Mouse (Mus musculus) Muller cell, postnatal 12 days (primary cell): ENCODE data around the gene Zfp281.

Experiments used
- DNase-seq: peaks from one replicate; pipeline ENCODE4 v3.0.0-alpha.2; 2015; ENCODE audit errors: inconsistent ontology term

Gene Zfp281

DNA sequence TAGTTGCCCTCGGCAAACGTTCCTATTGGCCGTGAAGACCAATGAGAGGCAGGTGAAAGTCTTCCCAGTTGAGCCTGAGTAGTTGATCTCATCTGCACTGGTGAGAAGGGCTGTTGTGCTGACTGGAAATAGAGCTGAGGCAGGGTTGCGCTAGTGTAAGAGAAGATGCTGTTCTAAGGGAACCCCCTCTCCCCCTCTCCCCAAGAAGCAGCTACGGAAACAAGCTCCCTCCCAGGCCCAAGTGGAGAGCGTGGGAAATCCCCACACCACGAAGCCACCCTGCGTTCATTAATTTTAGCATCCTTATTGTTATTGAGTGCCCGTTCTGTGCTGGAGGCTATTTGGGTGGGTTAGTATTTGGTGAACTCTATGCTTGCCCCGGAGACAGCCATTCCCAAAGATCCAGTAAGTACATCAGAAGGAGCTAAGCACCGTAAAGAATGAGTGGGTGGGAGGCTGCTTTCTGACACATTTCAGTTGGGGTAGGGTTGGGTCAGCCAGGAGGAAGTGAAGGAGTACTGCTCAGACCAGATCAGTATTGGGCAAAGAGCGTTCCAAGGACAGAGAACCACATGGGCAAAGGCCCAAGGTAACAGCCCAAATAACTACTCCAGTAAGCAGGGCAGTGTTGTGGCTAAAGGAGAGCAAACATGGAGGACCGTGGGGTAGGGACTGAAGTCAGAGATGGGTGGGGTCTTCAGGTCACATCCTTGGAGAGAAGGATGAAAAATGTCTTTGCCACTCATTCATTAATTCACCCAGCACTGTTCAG lies 33.9 kb downstream of the Zfp281 start:
- no peak for DNase-seq

DNA sequence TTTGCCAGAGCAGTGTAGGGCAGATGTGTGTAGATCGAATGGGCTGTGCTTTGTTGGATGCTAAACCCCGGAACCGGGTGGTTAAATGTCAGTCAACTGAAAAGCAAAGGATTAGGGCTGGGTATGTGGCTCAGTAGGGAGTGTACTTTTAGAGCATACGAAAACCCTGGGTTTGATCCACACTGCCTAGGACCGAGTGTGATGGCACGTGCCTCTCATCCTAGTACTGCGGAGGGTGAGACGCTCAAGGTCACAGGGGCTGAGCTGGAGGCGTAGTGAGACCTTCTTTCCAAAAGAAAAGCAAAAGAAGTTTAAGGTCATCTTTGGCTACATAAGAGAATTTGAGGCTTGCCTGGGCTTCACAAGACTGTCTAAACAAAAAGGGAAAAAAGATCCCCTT lies 34.6 kb downstream of the Zfp281 start:
- DNase-seq, result no peak

DNA sequence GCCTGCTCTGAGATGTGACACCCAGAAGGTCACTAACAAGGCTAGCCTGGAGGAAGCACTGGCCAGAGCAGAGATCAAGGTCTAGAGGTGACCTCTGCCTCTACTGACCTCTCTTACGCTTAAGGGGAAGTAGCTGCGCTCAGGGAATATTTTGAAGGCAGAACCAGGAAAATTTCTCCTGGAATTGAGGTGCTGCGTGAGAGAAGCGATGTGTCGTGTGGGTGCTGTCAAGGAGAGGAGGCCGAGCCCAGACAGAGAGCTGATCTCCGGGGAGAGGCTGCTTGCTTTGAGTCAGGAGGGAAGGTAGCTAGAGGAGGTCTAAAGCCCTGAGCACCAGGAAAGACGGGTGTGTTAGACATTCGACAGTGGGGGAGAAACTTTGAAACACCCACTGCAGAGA lies 35.2 kb downstream of the Zfp281 start:
- no peak for DNase-seq

DNA sequence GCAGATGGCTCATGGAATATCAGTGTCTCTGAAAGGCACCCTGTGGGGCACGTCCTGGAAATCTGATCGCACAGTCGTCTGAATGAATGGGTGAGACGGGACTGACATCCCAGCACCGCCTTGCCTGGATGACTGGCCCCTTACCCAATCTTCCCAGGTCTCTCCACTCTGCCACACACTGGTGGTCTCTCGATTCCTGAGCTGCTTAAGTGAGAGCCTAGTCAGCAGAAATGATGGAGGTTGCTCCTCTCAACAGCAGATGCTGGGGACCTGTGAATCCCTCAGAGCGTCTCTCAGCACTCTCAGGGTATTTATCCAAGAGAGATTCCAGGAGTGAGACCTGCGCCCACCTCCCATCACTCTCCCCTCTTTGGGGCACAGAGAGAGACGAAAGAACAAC lies 36.8 kb downstream of the Zfp281 start:
- peak; percentile 12 for DNase-seq

DNA sequence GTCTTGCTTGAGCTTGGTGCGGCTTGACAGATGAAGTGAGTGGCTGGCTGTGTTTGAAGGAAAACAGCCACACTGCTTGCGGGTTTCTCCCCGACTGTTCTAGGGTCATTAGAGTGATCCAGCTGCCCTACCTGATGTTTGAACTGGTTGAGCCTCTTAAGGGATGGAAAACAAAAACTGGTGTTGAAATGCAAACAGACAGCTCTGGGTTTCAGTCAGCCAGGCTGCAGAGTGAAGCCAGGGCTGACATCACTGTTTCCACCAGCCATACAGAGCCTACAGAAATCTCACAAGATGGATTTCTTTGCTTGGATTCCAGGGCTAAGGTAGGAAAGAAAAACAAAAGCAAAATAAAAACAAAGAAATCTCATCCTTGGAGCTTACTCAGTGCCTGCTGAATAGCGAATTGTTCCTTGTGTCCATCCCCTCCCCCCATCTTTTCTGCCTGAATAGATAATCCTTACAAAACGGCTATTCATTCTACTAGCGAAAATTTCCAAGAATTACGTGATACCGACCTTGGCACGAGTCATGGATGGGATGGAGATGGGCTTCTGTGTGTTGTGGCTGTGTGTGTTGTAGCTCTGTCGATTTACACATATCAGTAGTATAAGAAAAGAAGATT lies 37.4 kb downstream of the Zfp281 start:
- peak; percentile 67 for DNase-seq

DNA sequence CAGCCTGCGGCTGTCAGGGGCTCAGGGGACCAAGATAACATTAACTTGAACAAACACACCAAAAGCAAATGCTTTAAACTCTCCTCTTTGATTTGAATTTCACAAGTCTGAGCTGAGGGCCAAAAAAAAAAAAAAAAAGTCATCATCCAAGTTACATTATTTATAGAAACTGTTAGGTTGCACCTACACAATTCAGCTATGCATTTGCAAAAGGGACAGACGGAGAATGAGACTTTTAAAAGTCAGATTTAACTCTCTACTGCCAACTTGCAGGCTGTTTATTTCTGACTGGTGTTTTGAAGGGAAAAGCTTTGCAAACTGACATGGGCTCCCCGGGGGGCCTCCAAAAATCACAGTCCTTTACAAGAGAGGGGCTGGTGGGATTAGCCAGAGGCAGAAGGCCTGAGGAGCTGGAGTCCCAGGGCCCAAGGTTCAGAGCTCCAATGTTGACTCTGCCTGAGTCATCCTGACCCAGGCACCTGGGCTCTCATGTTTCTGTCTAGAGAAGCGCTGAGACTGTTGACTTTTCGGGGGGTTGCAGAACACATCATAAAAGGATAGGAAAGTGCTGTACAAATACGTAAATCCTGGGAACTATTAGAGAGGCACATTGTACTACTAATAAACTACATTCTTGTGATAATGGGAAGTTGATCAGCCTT lies 40.4 kb downstream of the Zfp281 start:
- DNase-seq, result no peak

DNA sequence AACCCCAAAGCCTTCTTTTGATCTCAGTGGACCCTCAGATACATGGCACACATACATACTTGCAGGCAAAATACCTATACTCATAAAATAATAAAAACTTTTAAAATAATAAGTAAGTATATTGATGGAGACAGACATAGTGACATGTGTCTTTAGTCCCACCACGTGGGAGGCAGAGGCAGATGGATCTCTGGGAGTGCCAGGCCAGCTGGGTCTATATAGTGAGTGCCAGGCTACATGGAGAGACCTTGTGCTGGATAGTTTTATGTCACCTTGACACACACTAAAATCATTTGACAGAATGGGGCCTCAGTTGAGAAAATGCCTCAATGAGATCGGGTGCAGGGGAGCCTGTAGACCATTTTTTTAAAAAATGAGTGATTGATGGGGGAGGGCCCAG lies 41.8 kb downstream of the Zfp281 start:
- no peak for DNase-seq

DNA sequence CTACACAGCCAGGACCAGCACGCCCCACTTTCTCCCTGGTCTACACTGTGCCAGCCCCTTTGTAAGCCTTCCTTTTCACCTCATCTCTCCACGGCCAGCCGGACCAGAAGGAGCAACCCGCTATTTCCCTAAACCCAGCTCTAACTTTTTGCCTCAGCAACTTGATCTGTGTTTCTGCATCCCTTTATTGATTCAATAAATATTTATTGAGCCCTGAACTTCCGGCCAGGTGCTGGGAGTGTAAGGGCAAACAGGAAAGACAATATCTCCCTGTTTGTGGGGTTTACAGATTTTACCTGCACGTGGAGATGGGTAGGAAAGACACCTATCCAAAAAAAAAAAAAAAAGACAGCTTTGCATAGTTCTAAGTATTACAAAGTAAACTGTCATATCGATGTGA lies 45.2 kb downstream of the Zfp281 start:
- DNase-seq, result no peak

DNA sequence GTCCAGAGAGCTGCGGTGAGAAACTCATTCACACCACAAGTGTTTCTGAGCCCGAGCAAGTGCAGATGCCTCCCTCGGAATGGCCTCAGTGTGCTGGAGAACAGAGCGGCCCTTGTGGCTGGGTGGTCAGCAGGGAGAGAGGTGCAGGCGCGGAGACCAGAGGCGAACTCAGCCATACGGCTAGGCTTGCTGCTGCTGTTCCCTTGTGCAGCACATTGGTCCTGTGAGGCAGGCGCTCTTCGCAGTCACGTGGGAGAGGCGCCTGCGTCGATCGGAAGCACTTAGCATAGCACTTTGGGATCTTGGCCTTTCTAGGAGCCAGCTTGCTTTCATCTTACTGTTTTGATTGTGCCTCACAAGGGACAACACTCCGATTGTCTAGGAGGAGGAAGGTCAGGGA lies 45.7 kb downstream of the Zfp281 start:
- DNase-seq, result no peak

DNA sequence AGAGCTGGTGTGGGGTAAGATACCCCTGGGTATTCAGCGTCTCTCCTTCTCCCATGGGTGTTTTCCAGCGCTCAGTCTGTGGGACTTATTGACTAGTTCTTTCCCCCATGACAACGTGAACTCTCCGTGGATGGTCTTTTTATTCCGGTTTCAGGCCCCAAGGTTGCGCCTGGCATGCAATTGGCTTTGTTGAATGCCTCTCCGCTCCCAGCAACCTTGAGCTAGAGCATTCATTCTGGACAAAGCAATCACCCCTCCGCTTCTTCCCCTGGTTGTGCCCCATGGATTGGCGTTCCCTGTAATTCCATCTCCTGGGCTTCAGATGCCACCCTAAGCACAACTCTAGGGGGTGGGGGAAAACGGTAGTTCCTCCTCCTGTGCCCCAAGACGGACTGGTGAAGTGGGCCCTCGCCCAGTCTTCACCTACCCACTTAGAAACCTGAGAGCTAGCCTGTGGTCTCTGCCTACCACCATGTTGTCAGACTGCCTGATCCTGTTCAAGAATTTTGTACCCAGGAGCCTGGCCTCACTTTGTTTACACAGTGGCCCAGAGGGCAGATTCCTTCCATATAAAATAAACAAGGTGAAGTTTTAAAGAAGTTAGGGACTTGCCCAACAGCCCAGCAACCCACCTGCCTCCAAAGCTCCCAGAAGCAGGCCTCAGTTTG lies 47.2 kb downstream of the Zfp281 start:
- DNase-seq, result no peak

DNA sequence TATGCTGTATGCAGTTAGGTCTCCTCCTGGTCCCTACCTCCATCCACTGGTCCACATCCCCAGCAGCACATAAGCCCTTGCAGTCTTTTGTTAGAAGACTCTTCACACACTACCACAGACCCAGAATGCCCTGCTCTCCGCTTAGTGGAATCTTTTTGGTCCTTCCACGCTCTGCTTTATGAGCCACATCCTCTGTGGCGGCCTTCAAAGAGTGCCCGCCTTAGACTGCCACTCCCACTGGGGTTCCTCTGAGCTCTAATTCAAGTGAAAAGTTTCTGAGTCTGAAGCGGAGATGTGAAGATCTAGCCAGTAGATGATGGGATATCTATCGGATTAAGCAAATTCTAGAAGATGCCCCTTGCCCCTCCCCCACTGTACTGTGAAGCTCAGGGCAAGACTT lies 47.9 kb downstream of the Zfp281 start:
- DNase-seq, result no peak

DNA sequence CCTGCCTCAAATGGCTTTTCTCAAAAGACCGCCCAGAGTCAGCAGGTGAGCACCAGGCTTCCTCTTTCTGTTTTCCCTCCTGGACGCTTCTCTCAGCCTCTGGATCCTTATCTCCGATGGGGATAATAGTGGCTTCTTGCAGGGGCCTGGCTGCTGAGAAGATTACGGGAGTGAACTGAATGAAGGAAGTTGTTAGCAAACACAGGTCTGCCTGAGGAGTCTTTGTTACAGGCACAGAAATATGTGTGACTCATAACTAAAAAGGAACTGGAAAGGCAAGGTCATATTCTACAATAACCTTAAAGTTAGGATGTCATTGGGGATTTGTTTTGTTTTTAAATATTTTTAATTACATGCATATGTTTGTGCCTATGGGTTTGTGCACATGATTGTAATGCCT lies 48.6 kb downstream of the Zfp281 start:
- DNase-seq, result no peak

DNA sequence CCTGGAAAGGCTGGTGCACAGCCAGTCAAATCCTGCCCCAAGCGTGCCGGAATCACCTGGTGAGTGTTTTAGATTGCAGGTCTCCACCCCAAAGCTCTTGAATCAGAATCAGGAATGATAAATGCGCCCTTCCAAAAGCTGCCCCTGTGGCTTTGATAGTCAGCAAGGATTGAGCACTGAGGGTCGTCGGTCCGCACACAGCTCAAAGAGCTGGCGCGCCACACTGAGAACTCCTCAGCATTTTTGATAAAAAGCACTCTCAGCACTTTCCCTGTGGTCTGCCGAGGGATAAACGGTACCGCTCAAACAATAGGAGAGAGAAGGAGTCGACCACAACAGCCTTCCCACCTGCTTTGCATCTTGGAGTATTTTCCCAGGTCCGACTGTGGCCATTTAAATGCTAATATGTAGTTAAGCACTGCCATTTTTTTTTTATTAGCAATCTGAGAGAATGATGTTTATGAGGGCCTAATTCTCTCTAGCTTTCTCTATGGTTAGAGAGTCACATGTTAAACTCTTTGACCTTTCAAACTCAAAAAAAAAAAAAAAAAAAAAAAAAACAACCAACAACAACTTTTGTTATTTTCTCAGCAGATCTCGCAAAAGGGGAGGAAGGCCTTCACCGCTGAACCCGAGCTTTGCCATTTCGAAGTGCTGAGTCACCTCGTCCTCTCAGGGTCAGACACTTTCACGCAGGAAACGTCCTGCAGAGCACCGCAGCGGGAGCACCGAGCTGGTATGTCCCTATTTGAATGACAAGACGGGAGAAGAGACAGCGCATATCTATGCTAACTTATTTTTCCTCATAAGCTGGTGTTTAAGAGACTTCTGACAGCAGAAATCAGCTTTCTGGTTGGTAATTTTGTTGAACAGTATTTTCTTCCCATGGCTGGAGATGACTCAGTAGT lies 50.1 kb downstream of the Zfp281 start:
- DNase-seq, result peak; percentile 42

DNA sequence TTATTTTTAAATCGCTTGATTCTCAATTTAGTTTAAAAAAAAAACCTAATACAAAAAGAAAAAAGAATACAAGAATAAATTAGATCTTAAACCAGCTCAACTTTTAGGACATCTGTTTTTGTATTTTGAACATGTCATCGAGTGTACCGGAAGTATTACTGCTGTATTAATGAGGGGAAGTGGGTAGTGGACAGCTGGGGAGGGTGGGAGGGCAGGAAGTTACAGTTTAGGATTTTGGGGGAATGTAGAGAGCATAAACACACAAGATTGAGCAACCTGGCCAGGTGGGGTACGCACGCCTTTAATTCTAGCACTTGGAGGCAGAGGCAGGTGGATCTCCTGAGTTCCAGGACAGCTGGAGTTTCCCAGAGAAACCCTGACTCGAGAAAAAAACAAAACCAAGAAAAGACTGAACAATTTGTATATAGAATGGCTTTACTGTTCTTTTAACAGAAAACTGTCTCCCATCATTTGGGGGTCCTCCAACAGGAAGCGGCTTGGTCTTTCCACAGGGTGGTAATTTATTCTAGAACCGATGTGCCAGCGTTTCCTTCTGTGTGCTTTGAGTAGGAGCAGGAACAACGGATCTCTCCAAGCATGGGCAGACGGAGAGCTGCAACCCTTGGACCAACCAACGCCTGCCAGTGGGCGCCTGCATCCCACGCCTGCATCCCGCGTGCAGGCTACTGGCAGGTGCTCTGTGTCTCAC lies 51.2 kb downstream of the Zfp281 start:
- no peak for DNase-seq

DNA sequence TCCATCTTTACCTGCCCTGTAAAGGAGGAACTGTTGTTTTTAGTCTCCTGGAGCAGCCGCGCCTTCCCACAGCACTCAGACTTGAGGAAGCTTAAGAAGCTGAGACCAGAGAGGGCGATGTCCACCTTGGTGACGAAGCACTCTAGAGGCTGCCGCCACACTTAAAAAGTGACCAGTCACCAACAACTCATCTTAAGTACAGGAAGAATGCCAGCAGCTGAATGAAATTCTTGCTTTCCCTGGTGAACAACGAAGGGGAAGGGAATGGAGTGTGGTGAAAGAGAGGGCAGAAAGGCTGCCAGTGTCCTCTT lies 51.7 kb downstream of the Zfp281 start:
- no peak for DNase-seq

DNA sequence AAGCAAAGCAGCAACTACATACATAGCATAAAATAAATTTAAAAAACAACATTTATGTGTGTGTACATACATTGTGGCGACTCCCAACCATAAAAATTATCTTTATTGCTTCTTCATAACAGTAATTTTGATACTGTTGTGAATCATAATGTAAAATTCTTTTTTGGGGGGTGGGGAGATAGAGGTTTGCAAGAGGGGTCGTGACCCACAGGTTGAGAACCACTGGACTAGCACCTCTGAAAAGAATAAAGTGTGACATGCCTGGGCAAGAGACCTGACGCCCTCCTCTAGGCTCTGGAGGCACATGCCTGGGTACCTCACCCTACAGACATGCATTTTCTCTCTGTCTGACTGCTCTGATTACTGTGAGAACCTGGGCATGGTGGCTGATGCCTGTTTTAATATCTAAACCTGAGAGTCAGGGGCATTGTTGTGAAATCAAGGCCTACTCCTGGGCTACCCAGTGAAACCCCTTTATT lies 53.2 kb downstream of the Zfp281 start:
- DNase-seq, result no peak

DNA sequence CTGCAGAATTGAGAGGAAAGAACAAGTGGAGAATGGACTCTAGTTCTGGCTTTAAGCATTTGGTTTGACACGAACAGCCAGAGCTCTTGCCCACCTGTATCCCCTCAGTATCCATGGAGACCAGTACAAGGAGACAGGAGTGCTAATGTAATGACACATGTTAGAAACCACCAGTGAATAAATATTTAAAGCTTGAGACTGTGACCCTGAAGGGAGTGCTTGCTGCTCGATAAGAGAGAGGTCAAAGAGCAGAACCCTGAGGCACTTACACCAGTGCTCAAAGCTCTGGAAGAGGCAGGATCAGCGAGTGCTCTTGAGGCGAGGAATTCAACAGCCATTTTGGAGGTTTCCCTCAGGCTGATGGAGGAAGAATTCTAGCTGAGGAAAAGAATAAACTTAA lies 54.1 kb downstream of the Zfp281 start:
- no peak for DNase-seq
